Mouse (Mus musculus) heart, postnatal 0 days (tissue): ENCODE results near the gene Lhfp.

Source experiments
- CTCF ChIP-seq: IDR thresholded peaks from 2 replicates; pipeline ENCODE4 v1.5.1; 2016; ENCODE audit warnings: antibody characterized with exemption, control low read depth, low read depth
- EP300 ChIP-seq: IDR thresholded peaks from 2 replicates; pipeline ENCODE4 v1.6.1; 2016; ENCODE audit warnings: antibody characterized with exemption, low read depth

GRCm38 (mm10) chr3:53289589-53290219, 248.4 kb downstream of the Lhfp start:
- TF ChIP-seq CTCF (no peak), EP300 (no peak)
